8 mouse cellular contexts compared by ENCODE assay signal in genomic region chr4:135439188-135439647, GRCm38 (mm10). TPM values are rescaled to one million over a fixed set of nuclear protein-coding genes. Genes with fewer than 3 reads are reported as not detected.
DNase-seq lines count a peak whose midpoint lies in the region; ATAC-seq lines count a peak whose summit lies in the region.

No protein-coding gene starts in this region.

- H3K4me2 ChIP-seq in heart, embryonic 15.5 days: peak overlapping the region; percentile 47

- H3K4me1 ChIP-seq in embryonic facial prominence, embryonic 10.5 days: peaks cover 24% of the 10 kb centered on the region
- H3K4me1 ChIP-seq in heart, embryonic 15.5 days (replicated peaks): peaks cover 10% of the 10 kb centered on the region

- H3K27ac ChIP-seq in embryonic facial prominence, embryonic 10.5 days (replicated peaks): peak overlapping the region; percentile 76
- H3K27ac ChIP-seq in heart, embryonic 15.5 days: peak overlapping the region; percentile 29

- peak; percentile 35 for DNase-seq in layer of hippocampus, adult 11-12 months (ENCODE audit: low spot score)
- no peak for DNase-seq in layer of hippocampus, postnatal 14 days (ENCODE audit: low spot score in 2 of 2)
- peak; percentile 86 for DNase-seq in embryonic facial prominence, embryonic 10.5 days (ENCODE audit: low spot score)
- peak; percentile 76 for DNase-seq in kidney, postnatal 10 days
- peak; percentile 76 to 84 for DNase-seq in lung, postnatal 4 days
- peak; percentile 63 to 64 for DNase-seq in spleen, adult 18-20 months
- no peak for DNase-seq in layer of hippocampus, adult 9-10 months (ENCODE audit: low spot score)

- H3K36me3 ChIP-seq in embryonic facial prominence, embryonic 10.5 days (replicated peaks): no peaks in the 10 kb centered on the region
- H3K36me3 ChIP-seq in heart, embryonic 15.5 days: no peaks in the 10 kb centered on the region

- no peak overlapping the region for H3K9ac ChIP-seq in heart, embryonic 15.5 days

- no peaks in the 10 kb centered on the region for H3K9me3 ChIP-seq in embryonic facial prominence, embryonic 10.5 days
- H3K9me3 ChIP-seq in heart, embryonic 15.5 days (replicated peaks): no peaks in the 10 kb centered on the region

- no peaks in the 10 kb centered on the region for H3K27me3 ChIP-seq in embryonic facial prominence, embryonic 10.5 days (replicated peaks; ENCODE audit: low read depth, poor library complexity, severe bottlenecking)
- no peaks in the 10 kb centered on the region for H3K27me3 ChIP-seq in heart, embryonic 15.5 days

- peak; percentile 82 for ATAC-seq in heart, embryonic 15.5 days (replicated peaks; ENCODE audit: insufficient number of reproducible peaks, insufficient read depth, low FRiP score, low read depth)

- WGBS in embryonic facial prominence, embryonic 10.5 days: 5% methylated on average over 15 of the region's 15 CpGs
- 4% methylated on average over 15 of the region's 15 CpGs for WGBS in heart, embryonic 15.5 days

- peak overlapping the region; percentile 41 for H3K4me3 ChIP-seq in embryonic facial prominence, embryonic 10.5 days
- H3K4me3 ChIP-seq in heart, embryonic 15.5 days: peak overlapping the region; percentile 7

RNA-seq across cellular contexts. Expression of gene Rcan3, which starts 5.6 kb away (rescaled TPM):
- 10 to 100 TPM; 30.6 to 32.5 TPM for total RNA-seq in layer of hippocampus, postnatal 14 days (2021)
- polyA plus RNA-seq in embryonic facial prominence, embryonic 10.5 days (2016; fragmentation: Nextera tagmentation; extraction: Ambion mirVana): 8.9 TPM in 2 replicates
- 8.6 and 10.3 TPM in 2 replicates for polyA plus RNA-seq in heart, embryonic 15.5 days (2015; fragmentation: Nextera tagmentation; extraction: Ambion mirVana)

RNA-seq across cellular contexts. Expression of gene Ncmap, which starts 41.2 kb away (rescaled TPM):
- 1 to 10 TPM in 1 of 2 experiments, under 1 TPM in 1; 0.60 to 1.2 TPM for total RNA-seq in layer of hippocampus, postnatal 14 days (2021)
- 0.83 and 0.88 TPM in 2 replicates for polyA plus RNA-seq in embryonic facial prominence, embryonic 10.5 days (2016; fragmentation: Nextera tagmentation; extraction: Ambion mirVana)
- 0.55 and 3.0 TPM in 2 replicates for polyA plus RNA-seq in heart, embryonic 15.5 days (2015; fragmentation: Nextera tagmentation; extraction: Ambion mirVana)

RNA-seq across cellular contexts. Expression of gene Stpg1, which starts 55.4 kb away (rescaled TPM):
- 1 to 10 TPM; 1.7 to 1.8 TPM for total RNA-seq in layer of hippocampus, postnatal 14 days (2021)
- 0.18 and 0.37 TPM in 2 replicates for polyA plus RNA-seq in embryonic facial prominence, embryonic 10.5 days (2016; fragmentation: Nextera tagmentation; extraction: Ambion mirVana)
- 0.34 and 0.43 TPM in 2 replicates for polyA plus RNA-seq in heart, embryonic 15.5 days (2015; fragmentation: Nextera tagmentation; extraction: Ambion mirVana)

RNA-seq across cellular contexts. Expression of gene Nipal3, which starts 55.6 kb away (rescaled TPM):
- 10 to 100 TPM; 77.5 to 92.8 TPM for total RNA-seq in layer of hippocampus, postnatal 14 days (2021)
- polyA plus RNA-seq in embryonic facial prominence, embryonic 10.5 days (2016; fragmentation: Nextera tagmentation; extraction: Ambion mirVana): 3.2 and 3.7 TPM in 2 replicates
- polyA plus RNA-seq in heart, embryonic 15.5 days (2015; fragmentation: Nextera tagmentation; extraction: Ambion mirVana): 4.1 and 5.2 TPM in 2 replicates

Comparison
In these comparisons a context has a peak if more than half of its experiments do, and no peak if none do; other contexts are left out.
1. DNase-seq: peak in layer of hippocampus, adult 11-12 months (single experiment), embryonic facial prominence, embryonic 10.5 days (single experiment), kidney, postnatal 10 days (single experiment), lung, postnatal 4 days (2 of 2) and spleen, adult 18-20 months (2 of 2); none in layer of hippocampus, postnatal 14 days (0 of 2) and layer of hippocampus, adult 9-10 months (single experiment).